Comparison of ENCODE assay signal across 1 mouse cellular context in the genomic region with DNA sequence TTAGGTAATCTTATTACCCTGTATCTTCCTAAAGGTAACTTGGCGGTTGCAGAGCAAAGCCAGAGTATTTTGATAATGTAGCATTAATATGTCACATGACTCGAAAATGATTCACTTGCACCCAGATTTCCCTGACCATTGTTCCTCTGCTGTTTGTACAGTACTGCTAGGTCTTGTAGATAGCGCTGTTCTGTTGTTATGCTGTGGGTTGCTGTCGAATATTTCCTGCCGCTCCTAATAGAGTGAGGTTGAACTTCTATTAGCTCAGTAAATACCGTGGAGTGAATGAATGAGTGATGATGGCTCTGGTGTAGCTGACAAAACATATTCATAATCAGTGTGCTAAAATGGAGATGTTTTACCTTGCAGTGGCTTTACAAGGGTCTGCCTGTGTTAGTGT.
TF ChIP-seq lines count a peak whose summit lies in the region.

No protein-coding gene starts in this region.

TF ChIP-seq in MEL, 35 proteins besides CTCF, POLR2A, EP300 and RAD21:
- 0 out of 2 replicates have a peak, but pooled peaks have one; percentile 29 for TF ChIP-seq RCOR1 (IDR thresholded peaks at IDR 0.05; ENCODE audit: low read depth, low read length)
- TF ChIP-seq USF2 (IDR thresholded peaks at IDR 0.05; ENCODE audit: borderline replicate concordance in 1 of 2, insufficient read depth in 1 of 2, low read depth in 1 of 2, low read length in 2 of 2), result no peak
